Mouse (Mus musculus) heart, postnatal 0 days (tissue): Measurements from ENCODE around the gene Tvp23b.

Experiments used
- CTCF ChIP-seq: IDR thresholded peaks from 2 replicates; pipeline ENCODE4 v1.5.1; 2016; ENCODE audit warnings: antibody characterized with exemption, control low read depth, low read depth
- EP300 ChIP-seq: IDR thresholded peaks from 2 replicates; pipeline ENCODE4 v1.6.1; 2016; ENCODE audit warnings: antibody characterized with exemption, low read depth

DNA sequence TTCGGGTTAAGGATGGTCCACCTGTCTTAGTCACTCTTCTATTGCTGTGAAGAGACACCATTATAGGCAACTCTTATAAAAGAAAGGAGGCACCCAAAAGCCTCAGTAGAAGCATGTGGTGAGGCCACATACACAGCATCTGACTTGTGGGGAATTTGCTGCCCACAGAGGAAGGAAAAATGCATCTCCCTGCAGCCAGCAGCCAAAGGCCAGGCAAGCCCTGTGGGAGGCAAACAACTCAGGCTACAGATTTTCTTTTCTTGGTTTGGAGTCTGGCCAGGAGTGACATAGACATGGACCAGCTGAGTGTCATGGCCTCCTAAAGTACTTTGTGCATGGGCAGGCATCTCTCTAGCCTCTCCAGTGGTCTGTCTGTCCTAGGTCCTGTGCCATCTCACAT is 70.3 kb downstream of the Tvp23b start:
- TF ChIP-seq CTCF (no peak), EP300 (no peak)
